Mouse (Mus musculus) kidney, adult 2 months (tissue): ENCODE results near the gene Stard3.

Experiments
- CTCF ChIP-seq: fragments of 200-500 bp; conservative IDR thresholded peaks from 2 replicates; pipeline ENCODE4 v1.5.1; 2011; ENCODE audit warnings: low read depth, mild to moderate bottlenecking, control low read depth, low read length, moderate library complexity, mixed read lengths; ENCODE audit not compliant: insufficient read depth, insufficient read length
- POLR2A ChIP-seq: fragments of 200-500 bp; IDR thresholded peaks from one replicate; pipeline ENCODE4 v1.6.1; 2011; ENCODE audit warnings: low read depth, low read length, control low read depth

GRCm38 (mm10) chr11:98313790-98314323, 44.3 kb upstream of the Stard3 start:
- TF ChIP-seq POLR2A (no peak), CTCF (no peak)
